Mouse (Mus musculus): ENCODE measurements at regions not wholly inside any gene's neighbourhood (a gene's known extent, or its start where the extent isn't known, plus 50 kb on each side); places are given as distances from the start of the nearest gene placed in this dataset.
A peak's percentile ranks its signal among the peaks of the same experiment; 100 is the strongest.

GRCm38 (mm10) chr11:114444211-114444610 is 224.1 kb upstream of the Rpl38 start:
- no peak for ATAC-seq (replicated peaks; ENCODE audit: poor library complexity)

- peak; percentile 62 for ATAC-seq (replicated peaks; ENCODE audit: poor library complexity)
Observed at GRCm38 (mm10) chr11:114443444-114443843, 224.9 kb upstream of the Rpl38 start.

- ATAC-seq (replicated peaks; ENCODE audit: poor library complexity) = no peak
Observed at GRCm38 (mm10) chr11:114439314-114439713, 229.0 kb upstream of the Rpl38 start.

- ATAC-seq (replicated peaks; ENCODE audit: poor library complexity) = no peak
Observed at GRCm38 (mm10) chr11:114435788-114436187, 232.5 kb upstream of the Rpl38 start.

- no peak for ATAC-seq (replicated peaks; ENCODE audit: poor library complexity)
Observed at GRCm38 (mm10) chr11:114433561-114433960, 234.8 kb upstream of the Rpl38 start.

- no peak for ATAC-seq (replicated peaks; ENCODE audit: poor library complexity)
Observed at GRCm38 (mm10) chr11:114425447-114425846, 242.9 kb upstream of the Rpl38 start.

- ATAC-seq (replicated peaks; ENCODE audit: poor library complexity) = no peak
Observed at GRCm38 (mm10) chr11:114423322-114423721, 245.0 kb upstream of the Rpl38 start.

- peak; percentile 48; the same call in 1 of the 2 replicates for ATAC-seq (replicated peaks; ENCODE audit: poor library complexity)
Observed at GRCm38 (mm10) chr11:114419002-114419401, 249.3 kb upstream of the Rpl38 start.

- peak; percentile 48 for ATAC-seq (replicated peaks; ENCODE audit: poor library complexity)
Observed at GRCm38 (mm10) chr11:114416168-114416567, 252.2 kb upstream of the Rpl38 start.

GRCm38 (mm10) chr11:114404401-114404800 is 263.9 kb upstream of the Rpl38 start:
- no peak for ATAC-seq (replicated peaks; ENCODE audit: poor library complexity)

GRCm38 (mm10) chr11:114402556-114403320 is 265.6 kb upstream of the Rpl38 start:
- ATAC-seq (replicated peaks; ENCODE audit: poor library complexity) = no peak

GRCm38 (mm10) chr11:114400701-114401100 is 267.6 kb upstream of the Rpl38 start:
- peak; percentile 74 for ATAC-seq (replicated peaks; ENCODE audit: poor library complexity)

GRCm38 (mm10) chr11:114392161-114392560 is 276.2 kb upstream of the Rpl38 start:
- peak; percentile 67 for ATAC-seq (replicated peaks; ENCODE audit: poor library complexity)

- ATAC-seq (replicated peaks; ENCODE audit: poor library complexity) = peak; percentile 83
Observed at GRCm38 (mm10) chr11:114391553-114391952, 276.8 kb upstream of the Rpl38 start.

GRCm38 (mm10) chr11:114387091-114387490 is 281.2 kb upstream of the Rpl38 start:
- ATAC-seq (replicated peaks; ENCODE audit: poor library complexity) = peak; percentile 56

GRCm38 (mm10) chr11:114379411-114379824 is 288.9 kb upstream of the Rpl38 start:
- ATAC-seq (replicated peaks; ENCODE audit: poor library complexity) = no peak

- no peak for ATAC-seq (replicated peaks; ENCODE audit: poor library complexity)
Observed at GRCm38 (mm10) chr11:114375921-114376320, 292.4 kb upstream of the Rpl38 start.

GRCm38 (mm10) chr11:114370708-114371107 is 297.6 kb upstream of the Rpl38 start:
- ATAC-seq (replicated peaks; ENCODE audit: poor library complexity) = 0 out of 2 replicates have a peak, but pooled peaks have one; percentile 9

GRCm38 (mm10) chr11:114367779-114368178 is 300.5 kb upstream of the Rpl38 start:
- ATAC-seq (replicated peaks; ENCODE audit: poor library complexity) = no peak

GRCm38 (mm10) chr11:114360946-114361345 is 294.1 kb upstream of the Sdk2 start:
- ATAC-seq (replicated peaks; ENCODE audit: poor library complexity) = no peak

- ATAC-seq (replicated peaks; ENCODE audit: poor library complexity) = no peak
Observed at GRCm38 (mm10) chr11:114360321-114360720, 293.5 kb upstream of the Sdk2 start.

- no peak for ATAC-seq (replicated peaks; ENCODE audit: poor library complexity)
Observed at GRCm38 (mm10) chr11:114352146-114352795, 285.4 kb upstream of the Sdk2 start.
